Mouse (Mus musculus) forebrain, embryonic 10.5 days (tissue): ENCODE results near the gene Pygb. TPM values are rescaled to one million over a fixed set of nuclear protein-coding genes. Genes with fewer than 3 reads are reported as not detected.

Experiments
- DNase-seq: peaks from one replicate; pipeline ENCODE4 v3.0.0-alpha.2; 2017; ENCODE audit warnings: low spot score; ENCODE audit errors: extremely low spot score
- H3K27ac ChIP-seq: fragments of 300-500 bp; sonication (generic); 2 replicates; pipeline ENCODE4 v1.5.1; 2016; ENCODE audit warnings: mild to moderate bottlenecking
- H3K27me3 ChIP-seq: fragments of 300-500 bp; sonication (generic); 2 replicates; pipeline ENCODE4 v1.6.1; 2016; ENCODE audit warnings: mild to moderate bottlenecking; ENCODE audit not compliant: poor library complexity, severe bottlenecking
- H3K36me3 ChIP-seq: fragments of 300-500 bp; sonication (generic); replicated peaks from 2 replicates; pipeline ENCODE4 v1.6.1; 2016; ENCODE audit warnings: mild to moderate bottlenecking, moderate library complexity
- H3K4me1 ChIP-seq: fragments of 300-500 bp; sonication (generic); 2 replicates; pipeline ENCODE4 v1.6.1; 2016
- H3K4me3 ChIP-seq: fragments of 300-500 bp; sonication (generic); 2 replicates; pipeline ENCODE4 v1.5.1; 2016; ENCODE audit warnings: mild to moderate bottlenecking, moderate library complexity
- H3K9me3 ChIP-seq: fragments of 300-500 bp; sonication (generic); 2 replicates; pipeline ENCODE4 v1.6.1; 2016; ENCODE audit warnings: mild to moderate bottlenecking, moderate library complexity
- WGBS: fragments of 180-500 bp; shearing (Covaris S2); methylation state at CpG from one replicate; pipeline ENCODE4 v1.1.7; 2016; 5-methylcytosine and 5-hydroxymethylcytosine counted together
- polyA plus RNA-seq: library from polyadenylated mRNA; unstranded; fragments of >200 nt; fragmentation: Nextera tagmentation; extraction: Ambion mirVana; gene quantifications from 2 replicates; pipeline ENCODE4 v1.2.1, GENCODE M21; 2016

Gene Pygb
- polyA plus RNA-seq, 1 experiment from 2014 or later, result 67.8 TPM

DNA sequence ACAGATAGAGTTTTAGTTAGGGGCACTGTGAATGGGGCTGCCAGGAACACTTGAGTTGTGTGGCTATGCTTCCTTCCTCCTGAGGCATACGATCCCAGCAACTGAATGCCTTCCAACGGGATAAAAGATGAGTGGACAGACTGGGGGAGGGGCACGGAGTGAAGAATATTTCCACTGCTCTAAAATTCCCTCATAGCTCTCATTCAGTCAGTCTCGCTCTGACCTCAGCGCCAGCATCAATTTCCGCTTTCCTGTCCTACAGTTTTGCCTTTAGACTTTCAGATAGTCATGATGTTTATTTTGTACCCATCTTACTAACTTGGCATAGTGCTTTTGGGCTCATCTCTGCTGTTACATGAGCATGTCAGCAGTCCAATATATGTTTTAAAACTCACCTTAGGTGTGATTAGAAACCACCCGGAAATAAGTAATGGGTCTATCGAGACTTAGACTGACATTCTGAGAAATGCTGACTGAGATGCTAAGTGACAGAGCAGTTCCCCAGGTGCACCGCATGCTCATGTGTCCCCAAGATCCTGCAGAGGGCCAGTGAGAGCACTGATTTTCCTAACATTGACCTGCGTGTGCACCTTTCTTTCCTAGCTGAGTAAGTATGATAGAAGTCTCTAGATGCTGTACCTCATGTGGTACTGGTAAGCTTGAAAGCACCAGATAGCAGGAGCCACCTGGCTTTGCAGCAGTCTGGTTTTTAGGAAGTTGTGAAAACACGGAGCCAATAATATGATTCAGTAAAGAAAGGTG is 73.4 kb downstream of the Pygb start:
- Histone ChIP-seq H3K4me1 (peaks cover 3% of the 10 kb centered on the region; the same call in 1 of the 2 replicates), H3K4me3 (no peak overlapping the region), H3K27me3 (no peaks in the 10 kb centered on the region), H3K36me3 (0 out of 2 replicates have a peak, but pooled peaks cover 3% of the 10 kb centered on the region), H3K27ac (no peak overlapping the region), H3K9me3 (no peaks in the 10 kb centered on the region)
- DNase-seq, result no peak
- WGBS, result 89% methylated on average over 11 of the region's 11 CpGs

DNA sequence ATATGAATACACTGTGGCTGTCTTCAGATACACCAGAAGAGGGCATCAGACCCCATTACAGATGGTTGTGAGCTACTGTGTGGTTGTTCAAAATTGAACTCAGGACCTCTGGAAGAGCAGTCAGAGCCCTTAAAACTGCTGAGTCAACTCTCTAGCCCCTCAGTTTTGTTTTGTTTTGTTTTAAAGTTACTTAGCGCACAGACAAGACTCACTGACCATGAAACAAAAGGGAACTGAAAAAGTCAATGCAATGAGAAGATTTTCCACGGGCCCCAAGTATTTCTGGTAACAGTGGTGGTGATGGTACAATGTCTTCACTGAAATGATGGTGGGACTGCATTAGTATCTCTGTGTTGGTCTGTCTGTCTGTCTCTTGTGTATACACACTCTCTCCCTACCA is 74.6 kb downstream of the Pygb start:
- 87% methylated on average over 2 of the region's 2 CpGs for WGBS
- no peak for DNase-seq
- Histone ChIP-seq H3K4me3 (no peak overlapping the region), H3K9me3 (peaks cover 5% of the 10 kb centered on the region; the same call in 1 of the 2 replicates), H3K36me3 (no peaks in the 10 kb centered on the region), H3K4me1 (no peaks in the 10 kb centered on the region), H3K27ac (no peak overlapping the region), H3K27me3 (no peaks in the 10 kb centered on the region)

DNA sequence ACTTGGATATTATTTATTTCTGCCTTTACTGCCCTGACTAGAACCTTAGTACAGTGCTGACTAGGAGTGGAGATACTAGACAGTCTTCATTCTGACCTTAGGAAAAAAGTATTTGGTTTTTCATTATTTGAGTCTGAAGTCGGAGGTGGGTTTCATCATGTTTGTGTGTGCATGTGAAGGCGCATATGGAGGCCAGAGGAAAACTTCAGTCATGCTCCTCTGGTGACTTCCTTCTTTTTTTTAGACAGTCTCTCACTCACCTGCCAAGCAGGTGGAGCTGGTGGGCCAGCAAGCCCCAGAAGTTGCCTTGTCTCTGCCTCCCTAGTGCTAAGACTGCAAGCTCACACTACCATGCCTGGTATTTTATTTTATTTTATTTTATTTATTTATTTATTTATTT is 80.5 kb downstream of the Pygb start:
- Histone ChIP-seq H3K4me3 (no peak overlapping the region), H3K9me3 (peaks cover 5% of the 10 kb centered on the region; the same call in 1 of the 2 replicates), H3K27me3 (no peaks in the 10 kb centered on the region), H3K4me1 (no peaks in the 10 kb centered on the region), H3K27ac (no peak overlapping the region), H3K36me3 (no peaks in the 10 kb centered on the region)
- 91% methylated on average over 2 of the region's 2 CpGs for WGBS
- no peak for DNase-seq

DNA sequence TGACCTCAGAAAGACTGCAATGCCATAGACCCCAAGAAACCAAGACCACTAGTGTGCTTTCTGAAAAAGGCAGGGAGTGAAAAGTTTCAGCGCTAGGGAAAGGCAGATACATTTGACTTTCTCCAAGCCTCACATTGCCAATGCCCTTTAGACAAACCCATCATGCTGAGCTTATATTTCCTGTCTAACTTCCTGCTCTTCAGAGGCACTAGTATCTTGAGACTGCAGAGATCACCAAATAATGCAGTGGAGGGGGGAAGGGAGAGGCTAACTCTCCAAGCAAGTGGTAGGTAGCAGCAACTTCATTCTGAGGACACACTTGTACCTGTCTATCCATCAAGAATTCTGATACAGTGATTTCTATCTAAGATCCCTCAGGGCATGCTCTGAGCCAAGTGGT is 82.9 kb downstream of the Pygb start:
- no peaks in the 10 kb centered on the region for H3K36me3 ChIP-seq
- H3K4me3 ChIP-seq, result no peak overlapping the region
- no peak overlapping the region for H3K27ac ChIP-seq
- no peak for DNase-seq
- no peaks in the 10 kb centered on the region for H3K4me1 ChIP-seq
- peaks cover 5% of the 10 kb centered on the region; the same call in 1 of the 2 replicates for H3K9me3 ChIP-seq
- no peaks in the 10 kb centered on the region for H3K27me3 ChIP-seq
- WGBS, result 94% methylated on average over 1 of the region's 1 CpGs

GRCm38 (mm10) chr2:150874508-150874907 is 88.0 kb downstream of the Pygb start:
- H3K4me1 ChIP-seq, result no peaks in the 10 kb centered on the region
- H3K4me3 ChIP-seq, result no peak overlapping the region
- WGBS, result 91% methylated on average over 1 of the region's 1 CpGs
- H3K36me3 ChIP-seq, result no peaks in the 10 kb centered on the region
- DNase-seq, result no peak
- no peak overlapping the region for H3K27ac ChIP-seq
- H3K27me3 ChIP-seq, result no peaks in the 10 kb centered on the region
- no peaks in the 10 kb centered on the region for H3K9me3 ChIP-seq

- Histone ChIP-seq H3K27ac (no peak overlapping the region), H3K4me1 (no peaks in the 10 kb centered on the region), H3K27me3 (no peaks in the 10 kb centered on the region), H3K9me3 (no peaks in the 10 kb centered on the region), H3K4me3 (no peak overlapping the region), H3K36me3 (no peaks in the 10 kb centered on the region)
- DNase-seq, result no peak
- 97% methylated on average over 1 of the region's 1 CpGs for WGBS
These were observed 88.7 kb downstream of the Pygb start for GRCm38 (mm10) chr2:150875226-150875625.

GRCm38 (mm10) chr2:150877561-150877960 is 91.0 kb downstream of the Pygb start:
- Histone ChIP-seq H3K27ac (no peak overlapping the region), H3K27me3 (no peaks in the 10 kb centered on the region), H3K9me3 (no peaks in the 10 kb centered on the region), H3K36me3 (no peaks in the 10 kb centered on the region), H3K4me1 (no peaks in the 10 kb centered on the region), H3K4me3 (no peak overlapping the region)
- WGBS, result 90% methylated on average over 4 of the region's 4 CpGs
- no peak for DNase-seq

Other genes starting within 250 kb of the Pygb start
- gene Cst7, start 216.3 kb upstream of the Pygb start, polyA plus RNA-seq, result 0.20 and 0.21 TPM in 2 replicates
- 34.2 and 34.9 TPM in 2 replicates for gene Apmap, start 178.2 kb upstream of the Pygb start, polyA plus RNA-seq
- 14.1 and 17.6 TPM in 2 replicates for gene Acss1, start 118.2 kb upstream of the Pygb start, polyA plus RNA-seq
- 0.05 TPM in 1 of 2 replicates, not detected in the other for gene Vsx1, start 97.4 kb upstream of the Pygb start, polyA plus RNA-seq
- gene Entpd6, start 37.7 kb upstream of the Pygb start, polyA plus RNA-seq, result 36.0 and 37.1 TPM in 2 replicates
- 46.5 and 48.4 TPM in 2 replicates for gene Abhd12, start 118.0 kb downstream of the Pygb start, polyA plus RNA-seq
- gene Gins1, start 118.7 kb downstream of the Pygb start, polyA plus RNA-seq, result 83.7 and 86.6 TPM in 2 replicates